Mouse (Mus musculus) hindbrain, embryonic 13.5 days (tissue): ENCODE results near the gene Gm20817. TPM values are rescaled to one million over a fixed set of nuclear protein-coding genes. Genes with fewer than 3 reads are reported as not detected.
"Not testable (repeated sequence)": the region's sequence is repeated elsewhere in the genome, so short reads cannot be mapped to it uniquely, and the experiment has no call there.

ENCODE experiments used
- ATAC-seq: fragments of 200-750 bp; cut with Nextera tagmentation; 2 replicates; pipeline ENCODE4 v1.8.0; 2017; ENCODE audit warnings: moderate TSS enrichment; ENCODE audit not compliant: low FRiP score
- H3K27ac ChIP-seq: fragments of 300-500 bp; sonication (generic); 2 replicates; pipeline ENCODE4 v1.5.1; 2015; ENCODE audit warnings: inconsistent platforms, mild to moderate bottlenecking, moderate library complexity
- H3K27me3 ChIP-seq: fragments of 300-500 bp; sonication (generic); 2 replicates; pipeline ENCODE4 v1.6.1; 2015; ENCODE audit warnings: mild to moderate bottlenecking, inconsistent platforms
- H3K36me3 ChIP-seq: fragments of 300-500 bp; sonication (generic); 2 replicates; pipeline ENCODE4 v1.6.1; 2015; ENCODE audit warnings: mild to moderate bottlenecking, inconsistent platforms
- H3K4me1 ChIP-seq: fragments of 300-500 bp; sonication (generic); replicated peaks from 2 replicates; pipeline ENCODE4 v1.6.1; 2015; ENCODE audit warnings: inconsistent platforms
- H3K4me2 ChIP-seq: fragments of 300-500 bp; sonication (generic); 2 replicates; pipeline ENCODE4 v1.6.1; 2015; ENCODE audit warnings: inconsistent platforms, mild to moderate bottlenecking, moderate library complexity
- H3K4me3 ChIP-seq: fragments of 300-500 bp; sonication (generic); 2 replicates; pipeline ENCODE4 v1.5.1; 2015; ENCODE audit warnings: mild to moderate bottlenecking, inconsistent platforms
- H3K9ac ChIP-seq: fragments of 300-500 bp; sonication (generic); 2 replicates; pipeline ENCODE4 v1.6.1; 2015; ENCODE audit warnings: mild to moderate bottlenecking, inconsistent platforms
- H3K9me3 ChIP-seq: fragments of 300-500 bp; sonication (generic); 2 replicates; pipeline ENCODE4 v1.6.1; 2016; ENCODE audit warnings: inconsistent platforms
- WGBS: fragments of 180-500 bp; shearing (Covaris S2); methylation state at CpG from one replicate; pipeline ENCODE4 v1.1.7; 2015; 5-methylcytosine and 5-hydroxymethylcytosine counted together
- polyA plus RNA-seq: library from polyadenylated mRNA; unstranded; fragments of >200 nt; fragmentation: Nextera tagmentation; extraction: Ambion mirVana; gene quantifications from 2 replicates; pipeline ENCODE4 v1.2.1, GENCODE M21; 2015

Gm20817 gene
- polyA plus RNA-seq: not detected in 2 replicates

- WGBS: no CpG with 5 or more reads among the region's 5 CpGs
Observed at GRCm38 (mm10) chrY:68832628-68833027, at the start of gene Gm20817. Gm20817 (minus strand) TSS chrY:68832728.

More at GRCm38 (mm10) chrY:68832628-68833027, at the start of gene Gm20817:
- not testable (repeated sequence) for H3K9me3 ChIP-seq, H3K9ac ChIP-seq, H3K4me3 ChIP-seq, H3K36me3 ChIP-seq, ATAC-seq, H3K27me3 ChIP-seq, H3K4me2 ChIP-seq, H3K4me1 ChIP-seq, H3K27ac ChIP-seq
